24 mouse cellular contexts compared by ENCODE assay signal in genomic region chr3:148650241-148650640, GRCm38 (mm10).
"Had no signal": no experiment of that assay in that cellular context is flagged by ENCODE, and none has a peak within 500 bp of the region (broad histone marks: within the 10 kb centered on the region; RNA-seq: fewer than 3 reads in every experiment).

No protein-coding gene starts in this region.

- DNase-seq: gastrocnemius, adult 2 months; gastrocnemius, postnatal 10 days; gastrocnemius, postnatal 25 days; heart, adult 18-20 months; heart, postnatal 14 days; heart, postnatal 36 days; kidney, adult 11 months; kidney, adult 2 months; kidney, adult 9 months; kidney, postnatal 14 days; kidney, postnatal 36 days; layer of hippocampus, adult 9-11 months; layer of hippocampus, postnatal 36 days; left cerebral cortex, postnatal 4 days had no signal

- H3K4me1 ChIP-seq: heart, embryonic 10.5 days; hindbrain, embryonic 15.5 days; kidney, embryonic 15.5 days; limb, embryonic 13.5 days; limb, embryonic 15.5 days; liver, embryonic 12.5 days had no signal

- ATAC-seq: hindbrain, postnatal 0 days; intestine, embryonic 16.5 days; liver, embryonic 12.5 days had no signal

- H3K9me3 ChIP-seq: heart, embryonic 10.5 days; hindbrain, embryonic 15.5 days; kidney, embryonic 15.5 days; limb, embryonic 13.5 days; limb, embryonic 15.5 days; liver, embryonic 12.5 days had no signal

- H3K9ac ChIP-seq: heart, embryonic 12.5 days; hindbrain, embryonic 15.5 days; kidney, embryonic 15.5 days; limb, embryonic 13.5 days; limb, embryonic 15.5 days; liver, embryonic 12.5 days had no signal

- H3K4me2 ChIP-seq: heart, embryonic 12.5 days; hindbrain, embryonic 15.5 days; kidney, embryonic 15.5 days; limb, embryonic 13.5 days; limb, embryonic 15.5 days; liver, embryonic 12.5 days had no signal

- H3K4me3 ChIP-seq: gastrocnemius, adult 2 months; heart, embryonic 10.5 days; heart, embryonic 12.5 days; hindbrain, embryonic 15.5 days; kidney, embryonic 15.5 days; limb, embryonic 13.5 days; limb, embryonic 15.5 days; liver, embryonic 12.5 days had no signal

- H3K27ac ChIP-seq: gastrocnemius, adult 2 months; heart, embryonic 10.5 days; hindbrain, embryonic 15.5 days; hindbrain, postnatal 0 days; kidney, embryonic 15.5 days; kidney, postnatal 0 days; limb, embryonic 13.5 days; limb, embryonic 15.5 days; liver, embryonic 12.5 days had no signal

- H3K36me3 ChIP-seq: heart, embryonic 10.5 days; heart, embryonic 12.5 days; hindbrain, embryonic 15.5 days; kidney, embryonic 15.5 days; limb, embryonic 13.5 days; limb, embryonic 15.5 days; liver, embryonic 12.5 days had no signal

- H3K27me3 ChIP-seq: heart, embryonic 12.5 days; hindbrain, embryonic 15.5 days; kidney, embryonic 15.5 days; limb, embryonic 13.5 days; limb, embryonic 15.5 days; liver, embryonic 12.5 days had no signal
